Mouse (Mus musculus) CH12.LX (cell line): Measurements from ENCODE around the gene Adi1. TPM values are rescaled to one million over a fixed set of nuclear protein-coding genes. Genes with fewer than 3 reads are reported as not detected.
A peak's percentile ranks its signal among the peaks of the same experiment; 100 is the strongest.

Experiments used
- DNase-seq: peaks from one replicate; pipeline ENCODE4 v3.0.0-alpha.2; 2013; ENCODE audit errors: extremely low read depth
- H3K27ac ChIP-seq: 2 replicates; pipeline ENCODE4 v1.5.1; 2012; ENCODE audit warnings: low read depth, mild to moderate bottlenecking, control low read depth, moderate library complexity; ENCODE audit not compliant: insufficient read depth
- H3K27me3 ChIP-seq: replicated peaks from 2 replicates; pipeline ENCODE3; 2012; ENCODE audit warnings: inconsistent platforms
- H3K36me3 ChIP-seq, 2 experiments: replicated peaks in 1 of 2; 2 replicates each; pipeline versions ENCODE3 to v1.6.1; 2012; ENCODE audit warnings: inconsistent platforms in 1 of 2, low read length in 1 of 2, mild to moderate bottlenecking in 1 of 2, mixed read lengths in 1 of 2, moderate library complexity in 1 of 2; ENCODE audit not compliant: control insufficient read depth in 1 of 2, insufficient read depth in 1 of 2
- H3K4me1 ChIP-seq, 2 experiments: 2 replicates each; pipeline ENCODE4 v1.6.1; 2012; ENCODE audit warnings: inconsistent platforms in 1 of 2, moderate library complexity in 1 of 2; ENCODE audit not compliant: insufficient read depth in 2 of 2, control insufficient read depth in 1 of 2
- H3K4me2 ChIP-seq: 2 replicates; pipeline ENCODE4 v1.6.1; 2012; ENCODE audit warnings: low read depth, mild to moderate bottlenecking, control low read depth; ENCODE audit not compliant: poor library complexity, insufficient read depth, severe bottlenecking
- H3K4me3 ChIP-seq, 3 experiments: fragments of 150-350 bp in 1 of 3; sonication (generic) in 1 of 3; replicated peaks in 1 of 3; 2 replicates each; pipeline versions ENCODE3 to v1.5.1; 2011 to 2012; ENCODE audit warnings: low read depth in 2 of 3, low read length in 2 of 3, mild to moderate bottlenecking in 2 of 3, moderate library complexity in 2 of 3, control low read depth in 1 of 3, improper control_type of control experiment in 1 of 3, inconsistent platforms in 1 of 3, mixed read lengths in 1 of 3; ENCODE audit not compliant: poor library complexity in 1 of 3
- H3K79me2 ChIP-seq: replicated peaks from 2 replicates; pipeline ENCODE4 v1.6.1; 2012; ENCODE audit warnings: mild to moderate bottlenecking, moderate library complexity; ENCODE audit not compliant: control insufficient read depth, poor library complexity, insufficient read depth, severe bottlenecking; ENCODE audit errors: extremely low read depth
- H3K9ac ChIP-seq: 2 replicates; pipeline ENCODE4 v1.6.1; 2012; ENCODE audit warnings: low read depth, mild to moderate bottlenecking, control low read depth, moderate library complexity; ENCODE audit not compliant: insufficient read depth
- H3K9me3 ChIP-seq: replicated peaks from 2 replicates; pipeline ENCODE3; 2012; ENCODE audit warnings: low read length, inconsistent platforms, mixed read lengths
- BHLHE40 ChIP-seq: IDR thresholded peaks from 2 replicates; pipeline ENCODE4 v1.6.1; 2011; ENCODE audit warnings: mild to moderate bottlenecking, low read depth, low read length, improper control_type of control experiment
- E2F4 ChIP-seq: IDR thresholded peaks from 2 replicates; pipeline ENCODE4 v1.6.1; 2011; ENCODE audit warnings: low read depth, low read length, improper control_type of control experiment; ENCODE audit not compliant: insufficient replicate concordance
- ELF1 ChIP-seq: IDR thresholded peaks from 2 replicates; pipeline ENCODE4 v1.6.1; 2014; ENCODE audit warnings: low read depth, mild to moderate bottlenecking, inconsistent platforms, low read length, improper control_type of control experiment
- EP300 ChIP-seq: IDR thresholded peaks from 2 replicates; pipeline ENCODE4 v1.6.1; 2011; ENCODE audit warnings: low read length, improper control_type of control experiment
- ETS1 ChIP-seq: conservative IDR thresholded peaks from 2 replicates; pipeline ENCODE4 v1.6.1; 2012; ENCODE audit warnings: low read depth, mild to moderate bottlenecking, inconsistent platforms, low read length, improper control_type of control experiment, moderate library complexity
- JUN ChIP-seq: IDR thresholded peaks from 2 replicates; pipeline ENCODE4 v1.6.1; 2011; ENCODE audit warnings: low read depth, mild to moderate bottlenecking, low read length, improper control_type of control experiment, moderate library complexity; ENCODE audit not compliant: insufficient read depth
- JUND ChIP-seq: conservative IDR thresholded peaks from 2 replicates; pipeline ENCODE4 v1.6.1; 2011; ENCODE audit warnings: low read depth, low read length, improper control_type of control experiment
- KAT2A ChIP-seq: IDR thresholded peaks from 2 replicates; pipeline ENCODE4 v1.6.1; 2012; ENCODE audit warnings: low read length, improper control_type of control experiment, inconsistent platforms; ENCODE audit not compliant: insufficient replicate concordance
- MAFK ChIP-seq: IDR thresholded peaks from 2 replicates; pipeline ENCODE4 v1.6.1; 2011; ENCODE audit warnings: low read length, improper control_type of control experiment; ENCODE audit not compliant: insufficient replicate concordance
- MXI1 ChIP-seq: IDR thresholded peaks from 2 replicates; pipeline ENCODE4 v1.6.1; 2011; ENCODE audit warnings: mild to moderate bottlenecking, low read depth, low read length, improper control_type of control experiment
- NELFE ChIP-seq: IDR thresholded peaks from 2 replicates; pipeline ENCODE4 v1.6.1; 2011; ENCODE audit warnings: low read depth, low read length, improper control_type of control experiment
- NRF1 ChIP-seq: IDR thresholded peaks from 2 replicates; pipeline ENCODE4 v1.6.1; 2014; ENCODE audit warnings: low read depth, mild to moderate bottlenecking, inconsistent platforms, low read length, improper control_type of control experiment, moderate library complexity
- RCOR1 ChIP-seq: conservative IDR thresholded peaks from 2 replicates; pipeline ENCODE4 v1.6.1; 2012; ENCODE audit warnings: low read depth, mild to moderate bottlenecking, inconsistent platforms, low read length, improper control_type of control experiment
- TBP ChIP-seq: conservative IDR thresholded peaks from 2 replicates; pipeline ENCODE4 v1.6.1; 2011; ENCODE audit warnings: low read depth, low read length, improper control_type of control experiment
- USF1 ChIP-seq: IDR thresholded peaks from 2 replicates; pipeline ENCODE4 v1.6.1; 2014; ENCODE audit warnings: low read depth, mild to moderate bottlenecking, inconsistent platforms, low read length, improper control_type of control experiment
- USF2 ChIP-seq: conservative IDR thresholded peaks from 2 replicates; pipeline ENCODE4 v1.6.1; 2011; ENCODE audit warnings: low read depth, low read length, improper control_type of control experiment
- ZMIZ1 ChIP-seq: IDR thresholded peaks from 2 replicates; pipeline ENCODE4 v1.6.1; 2012; ENCODE audit warnings: low read depth, mild to moderate bottlenecking, inconsistent platforms, low read length, improper control_type of control experiment
- ZNF384 ChIP-seq: IDR thresholded peaks from 2 replicates; pipeline ENCODE4 v1.6.1; 2012; ENCODE audit warnings: low read depth, low read length, improper control_type of control experiment, inconsistent platforms
- dilution Hi-C: fragments of 300-500 bp; cut with MboI; formaldehyde crosslinking; loops from 2 replicates; pipeline ENCODE4 v1.14.3; 2020; ENCODE audit warnings: low sequenced_read_pairs; ENCODE audit not compliant: extremely low pct_unique_long_range_greater_than_20kb, extremely low pct_ligation_motif_present
- in situ Hi-C: fragments of 300-500 bp; cut with MboI; formaldehyde crosslinking; loops from 3 replicates; pipeline ENCODE4 v1.14.3; 2019; ENCODE audit warnings: low sequenced_read_pairs, low pct_ligation_motif_present, low pct_unique_long_range_greater_than_20kb, mixed read lengths
- polyA plus RNA-seq: library from polyadenylated mRNA; unstranded; fragments of >175 nt; gene quantifications from 2 replicates; pipeline ENCODE4 v1.2.1, GENCODE M21; 2012; ENCODE audit warnings: low read depth; ENCODE audit not compliant: insufficient read length
- total RNA-seq, 2 experiments: library from RNA; depleted of rRNA; stranded (reverse); fragments of 300-350 nt in 1 of 2; fragments of >200 nt in 1 of 2; gene quantifications; 2 replicates each; pipeline ENCODE4 v1.2.3; 2012 to 2014

Gene Adi1
- total and polyA plus RNA-seq, 3 experiments: 27.7 to 58.3 (median 37.5) TPM

GRCm38 (mm10) chr12:28714822-28715632 lies 40.0 kb downstream of the Adi1 start:
- in situ Hi-C loops (no loop called here), dilution Hi-C loops (no loop called here)
- TF ChIP-seq BHLHE40 (peak; percentile 65), ELF1 (no peak), ETS1 (peak; percentile 15; the same call in 1 of the 2 replicates)
- no peaks in the 10 kb centered on the region for H3K9me3 ChIP-seq
- peak; percentile 18 for DNase-seq
- peaks cover 59 to 88% of the 10 kb centered on the region in 2 experiments for H3K36me3 ChIP-seq
- H3K9ac ChIP-seq: no peak overlapping the region
- no peak overlapping the region for H3K4me3 ChIP-seq
- no peak overlapping the region for H3K27ac ChIP-seq
- H3K27me3 ChIP-seq: no peaks in the 10 kb centered on the region
- H3K4me2 ChIP-seq: no peak overlapping the region
- H3K79me2 ChIP-seq: no peaks in the 10 kb centered on the region
- H3K4me1 ChIP-seq: peaks cover 8 to 50% of the 10 kb centered on the region in 2 experiments

- TF ChIP-seq TBP: no peak
- no peak for TF ChIP-seq ZNF384
- TF ChIP-seq NRF1: no peak
- H3K27me3 ChIP-seq: no peaks in the 10 kb centered on the region
- H3K9me3 ChIP-seq: no peaks in the 10 kb centered on the region
- H3K27ac ChIP-seq: no peak overlapping the region
- peaks cover 60 to 88% of the 10 kb centered on the region in 2 experiments for H3K36me3 ChIP-seq
- peaks cover 8 to 50% of the 10 kb centered on the region in 2 experiments for H3K4me1 ChIP-seq
- in situ Hi-C loops (no loop called here), dilution Hi-C loops (no loop called here)
- DNase-seq: no peak
- no peak overlapping the region for H3K9ac ChIP-seq
- H3K4me3 ChIP-seq: no peak overlapping the region
- H3K79me2 ChIP-seq: no peaks in the 10 kb centered on the region
- H3K4me2 ChIP-seq: no peak overlapping the region
Measured at GRCm38 (mm10) chr12:28717066-28717465, 42.0 kb downstream of the Adi1 start.

DNA sequence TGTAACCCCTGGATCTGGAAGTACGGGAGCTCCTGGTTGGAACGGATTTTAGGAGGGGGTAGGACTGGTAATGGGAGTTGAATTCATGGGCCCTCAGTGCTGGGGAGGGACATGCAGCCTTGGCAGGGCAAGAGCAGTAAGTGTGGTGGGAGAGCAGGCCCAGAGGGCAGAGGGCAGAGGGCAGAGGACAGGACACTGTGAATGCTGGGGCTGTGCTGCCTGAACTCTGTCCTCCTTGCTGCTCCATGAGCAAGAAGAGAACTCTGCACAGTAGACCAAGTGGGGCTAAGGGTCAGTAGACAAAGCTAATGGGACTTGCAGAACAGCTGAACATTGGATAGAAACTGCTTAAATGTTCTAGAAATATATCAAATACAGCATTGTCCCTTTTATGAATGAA lies 43.1 kb downstream of the Adi1 start:
- TF ChIP-seq MAFK (no peak), USF2 (no peak), TBP (no peak), JUND (no peak), NELFE (no peak), MXI1 (no peak), USF1 (no peak), KAT2A (no peak), EP300 (no peak), BHLHE40 (no peak), ZMIZ1 (no peak), RCOR1 (no peak), JUN (no peak), E2F4 (no peak)
- Histone ChIP-seq H3K9me3 (no peaks in the 10 kb centered on the region), H3K27me3 (no peaks in the 10 kb centered on the region), H3K79me2 (no peaks in the 10 kb centered on the region), H3K9ac (no peak overlapping the region), H3K27ac (no peak overlapping the region), H3K4me3 (no peak overlapping the region), H3K36me3 (peaks cover 60 to 88% of the 10 kb centered on the region in 2 experiments), H3K4me2 (no peak overlapping the region), H3K4me1 (peaks cover 8 to 45% of the 10 kb centered on the region in 2 experiments)
- dilution Hi-C loops: no loop called here
- in situ Hi-C loops: no loop called here
- DNase-seq: no peak
